Mouse (Mus musculus) liver, postnatal 0 days (tissue): ENCODE data around the gene Slc39a5.

Source experiments
- CTCF ChIP-seq: sonication (generic); IDR thresholded peaks from 2 replicates; pipeline ENCODE4 v1.5.1; 2016; ENCODE audit warnings: antibody characterized with exemption, low read depth
- EP300 ChIP-seq: IDR thresholded peaks from 2 replicates; pipeline ENCODE4 v1.6.1; 2016; ENCODE audit warnings: antibody characterized with exemption, low read depth, mild to moderate bottlenecking

GRCm38 (mm10) chr10:128436376-128436775 is 35.3 kb upstream of the Slc39a5 start:
- no peak for TF ChIP-seq CTCF
- no peak for TF ChIP-seq EP300
